10 mouse cellular contexts compared by ENCODE assay signal in the genomic region with DNA sequence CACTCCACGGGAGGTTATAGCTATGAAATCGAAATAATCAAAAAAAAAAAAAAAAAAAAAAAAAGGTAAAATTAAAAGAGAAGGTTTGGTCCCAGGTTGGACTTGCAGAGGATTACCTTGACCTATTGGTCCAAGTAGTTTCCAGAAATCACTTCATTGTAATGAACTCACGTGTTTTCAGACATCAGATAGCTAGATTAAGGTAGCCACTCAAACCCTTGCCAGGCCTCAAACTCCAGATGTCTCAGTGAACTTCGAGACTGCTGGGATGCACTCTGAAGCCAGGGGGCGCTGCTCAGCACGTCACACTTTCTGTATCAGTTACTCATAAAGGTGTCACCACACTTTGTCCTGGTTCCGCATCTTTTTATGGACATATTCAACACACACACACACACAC. TPM values are rescaled to one million over a fixed set of nuclear protein-coding genes. Genes with fewer than 3 reads are reported as not detected.
DNase-seq lines count a peak whose midpoint lies in the region; ATAC-seq and TF ChIP-seq lines count a peak whose summit lies in the region.
"Had no signal": no experiment of that assay in that cellular context is flagged by ENCODE, and none has a peak within 500 bp of the region (broad histone marks: within the 10 kb centered on the region; RNA-seq: fewer than 3 reads in every experiment).

No protein-coding gene starts in this region.

- peak; percentile 83 for TF ChIP-seq CTCF in liver, postnatal 0 days (IDR thresholded peaks at IDR 0.05; ENCODE audit: low read depth)
- peak; percentile 71; the same call in 1 of the 2 replicates for TF ChIP-seq CTCF in thymus, adult 2 months (IDR thresholded peaks at IDR 0.05; ENCODE audit: borderline replicate concordance, control insufficient read depth, extremely low read depth, insufficient read depth, low read length, poor library complexity)

- H3K4me3 ChIP-seq in liver, postnatal 0 days (ENCODE audit: low read depth, low read length), result no peak overlapping the region
- H3K4me3 ChIP-seq in thymus, adult 2 months (ENCODE audit: control insufficient read depth, insufficient read depth, low read length), result no peak overlapping the region
- H3K4me3 ChIP-seq in forebrain, embryonic 11.5 days (ENCODE audit: low read depth, low read length), result no peak overlapping the region
- no peak overlapping the region for H3K4me3 ChIP-seq in midbrain, embryonic 10.5 days
- H3K4me3 ChIP-seq: heart, embryonic 15.5 days; neural tube, embryonic 12.5 days had no signal

- no peaks in the 10 kb centered on the region for H3K27me3 ChIP-seq in liver, postnatal 0 days (ENCODE audit: insufficient read depth, low read length)
- no peaks in the 10 kb centered on the region for H3K27me3 ChIP-seq in thymus, adult 2 months (ENCODE audit: control insufficient read depth, insufficient read depth, low read length)
- no peaks in the 10 kb centered on the region for H3K27me3 ChIP-seq in forebrain, embryonic 11.5 days (ENCODE audit: control insufficient read depth, insufficient read depth, low read length)
- H3K27me3 ChIP-seq in midbrain, embryonic 10.5 days (ENCODE audit: low read depth, poor library complexity, severe bottlenecking), result peaks cover 7% of the 10 kb centered on the region; the same call in 1 of the 2 replicates
- H3K27me3 ChIP-seq: heart, embryonic 15.5 days; neural tube, embryonic 12.5 days had no signal

- TF ChIP-seq POLR2A in thymus, adult 2 months (IDR thresholded peaks at IDR 0.05; ENCODE audit: control insufficient read depth, extremely low read depth, insufficient read depth, low read length, poor library complexity), result no peak

- H3K4me2 ChIP-seq in liver, postnatal 0 days (ENCODE audit: low read depth, low read length), result no peak overlapping the region
- no peak overlapping the region for H3K4me2 ChIP-seq in forebrain, embryonic 11.5 days (ENCODE audit: low read depth, low read length, severe bottlenecking)
- H3K4me2 ChIP-seq: heart, embryonic 15.5 days; neural tube, embryonic 12.5 days had no signal

- ATAC-seq in liver, postnatal 0 days, result no peak
- no peak for ATAC-seq in forebrain, embryonic 11.5 days (replicated peaks; ENCODE audit: low FRiP score)

- H3K4me1 ChIP-seq in liver, postnatal 0 days (ENCODE audit: insufficient read depth), result no peaks in the 10 kb centered on the region
- H3K4me1 ChIP-seq in thymus, adult 2 months (replicated peaks; ENCODE audit: control insufficient read depth, insufficient read depth, low read length), result no peaks in the 10 kb centered on the region
- H3K4me1 ChIP-seq in forebrain, embryonic 11.5 days (replicated peaks; ENCODE audit: control insufficient read depth, insufficient read depth, low read length), result no peaks in the 10 kb centered on the region
- H3K4me1 ChIP-seq in midbrain, embryonic 10.5 days, result peaks cover 4% of the 10 kb centered on the region
- H3K4me1 ChIP-seq: neural tube, embryonic 12.5 days had no signal

- no peaks in the 10 kb centered on the region for H3K36me3 ChIP-seq in liver, postnatal 0 days (replicated peaks; ENCODE audit: insufficient read depth, low read length)
- H3K36me3 ChIP-seq in thymus, adult 2 months (ENCODE audit: control insufficient read depth, insufficient read depth, low read length), result no peaks in the 10 kb centered on the region
- H3K36me3 ChIP-seq in forebrain, embryonic 11.5 days (ENCODE audit: control insufficient read depth, insufficient read depth, low read length), result no peaks in the 10 kb centered on the region
- H3K36me3 ChIP-seq in midbrain, embryonic 10.5 days, result no peaks in the 10 kb centered on the region
- H3K36me3 ChIP-seq: heart, embryonic 15.5 days; neural tube, embryonic 12.5 days had no signal

- H3K27ac ChIP-seq in liver, postnatal 0 days (ENCODE audit: low read depth), result no peak overlapping the region
- no peak overlapping the region for H3K27ac ChIP-seq in thymus, adult 2 months (ENCODE audit: control insufficient read depth, insufficient read depth, low read length)
- H3K27ac ChIP-seq in forebrain, embryonic 11.5 days (ENCODE audit: low read depth, low read length), result no peak overlapping the region
- H3K27ac ChIP-seq in midbrain, embryonic 10.5 days (replicated peaks), result no peak overlapping the region
- H3K27ac ChIP-seq: heart, embryonic 15.5 days; neural tube, embryonic 12.5 days had no signal

- H3K9ac ChIP-seq in liver, postnatal 0 days (replicated peaks), result no peak overlapping the region
- H3K9ac ChIP-seq in forebrain, embryonic 11.5 days (ENCODE audit: low read length), result no peak overlapping the region
- H3K9ac ChIP-seq: heart, embryonic 15.5 days; neural tube, embryonic 12.5 days had no signal

- peak; percentile 52 for DNase-seq in adrenal gland, adult 2 months
- DNase-seq in adrenal gland, adult 8-10 months, result no peak
- DNase-seq in spleen, adult 18-20 months, result peak; percentile 27 to 52
- DNase-seq in spleen, adult 12 weeks (ENCODE audit: low spot score), result no peak
- DNase-seq in liver, postnatal 0 days, result peak; percentile 65
- DNase-seq in thymus, adult 2 months, result peak; percentile 62
- no peak for DNase-seq in forebrain, embryonic 11.5 days (ENCODE audit: low spot score)
- DNase-seq in midbrain, embryonic 10.5 days (ENCODE audit: low spot score), result no peak

- 59% methylated on average over 7 of the region's 7 CpGs for WGBS in liver, postnatal 0 days (ENCODE audit: insufficient replicate concordance)
- WGBS in thymus, adult 2 months, result 61% methylated on average over 7 of the region's 7 CpGs
- 58% methylated on average over 7 of the region's 7 CpGs for WGBS in forebrain, embryonic 11.5 days
- WGBS in midbrain, embryonic 10.5 days, result 58% methylated on average over 7 of the region's 7 CpGs

- H3K9me3 ChIP-seq in liver, postnatal 0 days (ENCODE audit: low read length), result no peaks in the 10 kb centered on the region
- H3K9me3 ChIP-seq in forebrain, embryonic 11.5 days (ENCODE audit: control insufficient read depth, low read length), result no peaks in the 10 kb centered on the region
- no peaks in the 10 kb centered on the region for H3K9me3 ChIP-seq in midbrain, embryonic 10.5 days (replicated peaks)
- H3K9me3 ChIP-seq: heart, embryonic 15.5 days; neural tube, embryonic 12.5 days had no signal

- no peak for TF ChIP-seq EP300 in liver, postnatal 0 days (IDR thresholded peaks at IDR 0.05; ENCODE audit: low read depth)

RNA-seq across cellular contexts. Expression of gene Srsf5, which starts 27.5 kb away (rescaled TPM):
- 100 to 1,000 TPM; 249 to 348 TPM for total RNA-seq in adrenal gland, adult 2 months (2021)
- 126 and 136 TPM in 2 replicates for polyA plus RNA-seq in adrenal gland, adult 2 months (2012; rRNA removed)
- total RNA-seq in adrenal gland, adult 8-10 months (2022), result 100 to 1,000 TPM; 281 to 615 (median 513) TPM
- polyA plus RNA-seq in liver, postnatal 0 days (2015; fragmentation: Nextera tagmentation; extraction: Ambion mirVana), result 249 and 270 TPM in 2 replicates
- polyA plus RNA-seq in thymus, adult 2 months (2012; rRNA removed), result 511 and 515 TPM in 2 replicates
- 436 and 461 TPM in 2 replicates for polyA plus RNA-seq in forebrain, embryonic 11.5 days (2014; fragmentation: Nextera tagmentation; extraction: Ambion mirVana)
- 505 and 561 TPM in 2 replicates for polyA plus RNA-seq in midbrain, embryonic 10.5 days (2016; fragmentation: Nextera tagmentation; extraction: Ambion mirVana)

RNA-seq across cellular contexts. Expression of gene Slc10a1, which starts 50.7 kb away (rescaled TPM):
- 1 to 10 TPM in 1 of 2 experiments, not detected in 1; 2.3 TPM for total RNA-seq in adrenal gland, adult 2 months (2021)
- polyA plus RNA-seq in adrenal gland, adult 2 months (2012; rRNA removed), result 0.67 TPM in 1 of 2 replicates, not detected in the other
- total RNA-seq in adrenal gland, adult 8-10 months (2022), result under 1 TPM in 2 of 4 experiments, not detected in 2; 0.22 to 0.23 TPM
- polyA plus RNA-seq in liver, postnatal 0 days (2015; fragmentation: Nextera tagmentation; extraction: Ambion mirVana), result 500 and 502 TPM in 2 replicates
- polyA plus RNA-seq in thymus, adult 2 months (2012; rRNA removed), result 0.07 and 1.9 TPM in 2 replicates
- 0.63 and 0.67 TPM in 2 replicates for polyA plus RNA-seq in forebrain, embryonic 11.5 days (2014; fragmentation: Nextera tagmentation; extraction: Ambion mirVana)
- 0.32 and 0.70 TPM in 2 replicates for polyA plus RNA-seq in midbrain, embryonic 10.5 days (2016; fragmentation: Nextera tagmentation; extraction: Ambion mirVana)

Comparison
In these comparisons a context has a peak if more than half of its experiments do, and no peak if none do; other contexts are left out.
1. DNase-seq: peak in adrenal gland, adult 2 months (single experiment), spleen, adult 18-20 months (2 of 2), liver, postnatal 0 days (single experiment) and thymus, adult 2 months (single experiment); none in adrenal gland, adult 8-10 months (single experiment), spleen, adult 12 weeks (single experiment), forebrain, embryonic 11.5 days (single experiment) and midbrain, embryonic 10.5 days (single experiment).
2. RNA of gene Slc10a1, which starts 50.7 kb away (polyA plus RNA-seq): 500 to 502 TPM in liver, postnatal 0 days; 0.67 TPM in adrenal gland, adult 2 months, 0.63 to 0.67 TPM in forebrain, embryonic 11.5 days, 0.32 to 0.70 TPM in midbrain, embryonic 10.5 days and 0.07 to 1.9 TPM in thymus, adult 2 months; every median in the first group is over 100 times any median in the second.